Mouse (Mus musculus): ENCODE data around the gene Tab2.

The Tab2 gene

DNA sequence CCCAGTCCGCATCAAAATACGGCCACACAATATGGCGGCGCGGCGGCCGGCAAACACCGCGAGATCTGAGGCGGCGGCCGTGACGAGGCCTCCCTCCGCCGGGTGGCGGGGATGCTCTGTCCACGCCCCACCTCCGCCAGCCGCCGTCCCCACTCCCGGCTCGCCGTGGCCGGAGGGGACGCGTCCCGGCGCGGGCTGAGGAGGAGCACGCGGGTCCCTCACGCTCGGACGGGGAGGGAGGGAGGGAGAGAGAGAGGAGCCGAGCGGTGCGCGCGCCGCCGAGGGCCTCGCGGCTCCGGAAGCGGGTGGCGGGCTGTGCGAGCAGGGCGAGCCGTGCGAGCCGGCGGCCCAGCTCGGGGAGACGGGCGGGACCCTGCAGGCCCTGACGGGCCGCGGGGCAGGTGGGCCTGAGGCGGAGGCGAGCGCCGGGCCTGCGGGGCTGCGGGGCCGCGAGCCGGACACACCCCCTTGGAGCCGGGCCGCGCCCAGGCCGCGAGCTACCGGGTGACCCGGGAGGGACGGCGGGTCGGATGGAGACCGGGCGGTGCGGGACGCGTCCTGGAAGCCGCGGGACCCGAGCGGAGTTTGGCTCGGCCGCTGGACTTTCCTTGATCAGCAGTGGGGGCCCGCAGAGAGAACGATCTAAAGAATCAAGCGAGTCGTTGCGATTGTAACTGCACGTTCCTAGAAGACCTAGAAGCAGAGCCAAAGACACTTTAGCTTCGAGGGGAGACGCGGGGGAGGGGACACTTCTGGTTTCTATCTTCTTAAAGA is at the start of gene Tab2:
Gene Tab2, minus strand, starts transcription at position 3 of the 774 bp plus-strand sequence.
- peak; percentile 96 for DNase-seq (ENCODE audit: low read depth, low spot score)

DNA sequence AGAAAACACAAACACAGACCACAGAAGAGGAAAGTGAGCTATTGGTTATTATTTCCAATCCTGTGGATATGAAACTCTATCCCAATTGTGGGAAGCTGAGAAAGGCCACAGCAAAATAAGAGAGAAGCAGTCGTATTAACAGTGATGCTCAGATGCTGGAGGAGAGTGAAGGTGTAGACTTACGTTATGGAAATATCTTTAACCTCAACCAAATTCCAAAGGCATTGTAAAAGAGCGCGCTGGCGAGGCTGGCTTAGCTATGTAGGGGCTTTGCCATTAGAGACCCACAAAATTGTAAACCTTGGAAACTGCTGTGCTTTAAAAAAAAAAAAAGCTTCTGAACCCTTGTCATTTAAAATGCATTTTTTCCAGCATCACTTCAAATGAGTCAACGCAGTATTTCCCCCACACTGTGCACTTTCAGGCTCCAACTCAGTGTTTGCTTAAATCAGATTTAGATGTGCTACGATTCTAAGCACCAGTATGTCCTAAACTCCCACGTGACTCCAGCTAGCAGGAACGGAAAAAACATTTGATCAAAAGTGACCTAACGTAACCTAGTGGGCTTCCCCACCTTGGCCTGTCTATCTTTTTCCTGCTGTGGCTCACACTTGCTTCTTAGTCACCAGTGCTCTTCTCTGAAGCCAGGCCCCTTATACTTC is 36.4 kb upstream of the Tab2 start:
- DNase-seq (ENCODE audit: low read depth, low spot score): no peak

DNA sequence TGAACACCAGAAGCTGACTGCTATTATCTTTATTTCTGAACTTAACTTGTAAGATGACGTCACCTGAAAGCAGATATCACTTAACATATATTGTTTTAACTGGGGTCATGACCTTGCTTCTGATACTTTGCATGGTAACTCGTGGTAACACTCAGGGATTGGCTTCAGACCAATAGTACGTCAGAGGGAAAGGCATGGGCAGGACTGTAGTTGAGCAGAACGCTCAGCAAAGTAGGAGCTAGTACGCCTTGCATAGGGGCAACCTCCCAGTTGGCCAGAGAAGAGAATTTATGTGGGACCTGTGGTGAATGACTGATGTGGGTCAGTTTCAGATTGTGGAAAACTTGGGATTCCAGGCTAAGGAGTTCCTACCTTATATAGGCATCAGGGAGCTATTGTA is 35.6 kb upstream of the Tab2 start:
- no peak for DNase-seq (ENCODE audit: low read depth, low spot score)

DNA sequence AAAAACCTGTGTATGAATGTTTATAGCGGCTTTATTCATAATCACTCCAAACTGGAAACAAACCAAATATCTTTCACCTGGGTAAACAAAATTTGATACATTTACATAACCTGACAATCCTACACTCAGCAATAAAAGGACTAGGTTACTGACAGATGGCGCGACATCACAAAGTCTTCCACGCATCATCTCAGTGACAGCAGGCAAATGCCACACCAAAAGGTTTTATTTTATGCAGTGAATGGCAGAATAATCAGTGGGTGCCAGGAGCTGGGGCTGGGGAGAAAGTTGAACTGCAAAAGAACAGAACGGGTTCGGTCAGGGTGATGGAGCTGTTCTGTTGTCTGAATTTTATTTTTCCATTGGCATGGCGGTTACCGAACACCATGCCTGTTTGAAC is 31.5 kb upstream of the Tab2 start:
- no peak for DNase-seq (ENCODE audit: low read depth, low spot score)

DNA sequence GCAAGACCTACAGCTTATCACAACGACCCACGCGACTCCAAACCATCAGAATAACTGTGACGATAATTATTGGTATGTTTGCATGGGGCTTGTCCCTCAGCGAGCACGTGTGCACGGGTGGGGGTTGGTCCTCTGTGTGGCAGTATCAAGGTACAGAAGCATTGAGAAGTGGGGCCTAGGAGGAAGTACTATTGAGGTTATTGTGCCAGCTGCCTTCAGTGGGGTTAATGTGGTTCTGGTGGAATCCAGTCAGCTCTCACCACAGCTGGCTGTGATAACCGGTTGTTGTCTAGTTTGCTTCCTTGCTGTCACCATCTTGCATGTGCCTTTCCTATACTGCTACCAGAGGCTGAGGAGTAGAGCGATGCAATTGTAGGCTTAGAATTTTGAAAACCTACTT is 20.4 kb upstream of the Tab2 start:
- no peak for DNase-seq (ENCODE audit: low read depth, low spot score)

DNA sequence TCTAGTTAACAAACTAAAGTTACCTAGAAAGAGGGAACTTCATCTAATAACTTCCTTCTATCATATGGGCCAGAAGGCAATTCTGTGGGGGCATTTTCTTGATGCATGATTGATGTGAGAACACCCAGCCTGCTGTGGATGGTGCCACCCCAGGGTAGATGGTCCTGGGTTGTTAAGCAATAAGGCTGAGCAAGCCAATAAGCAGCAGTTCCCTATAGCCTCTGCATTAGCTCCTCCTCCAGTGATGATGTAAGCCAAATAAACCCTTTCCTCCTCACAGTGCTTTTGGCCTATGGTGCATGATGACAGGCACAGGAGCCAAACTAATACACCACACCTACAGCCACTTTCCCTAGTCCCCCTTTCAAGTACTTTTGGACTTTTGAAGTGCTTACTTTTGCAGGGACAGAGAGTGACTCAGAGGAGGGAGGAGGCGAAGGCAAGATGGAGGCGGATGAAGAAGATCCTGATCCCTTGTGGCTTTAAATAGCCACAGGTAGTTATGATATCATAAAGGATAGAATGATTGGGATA is 12.8 kb upstream of the Tab2 start:
- no peak for DNase-seq (ENCODE audit: low read depth, low spot score)

DNA sequence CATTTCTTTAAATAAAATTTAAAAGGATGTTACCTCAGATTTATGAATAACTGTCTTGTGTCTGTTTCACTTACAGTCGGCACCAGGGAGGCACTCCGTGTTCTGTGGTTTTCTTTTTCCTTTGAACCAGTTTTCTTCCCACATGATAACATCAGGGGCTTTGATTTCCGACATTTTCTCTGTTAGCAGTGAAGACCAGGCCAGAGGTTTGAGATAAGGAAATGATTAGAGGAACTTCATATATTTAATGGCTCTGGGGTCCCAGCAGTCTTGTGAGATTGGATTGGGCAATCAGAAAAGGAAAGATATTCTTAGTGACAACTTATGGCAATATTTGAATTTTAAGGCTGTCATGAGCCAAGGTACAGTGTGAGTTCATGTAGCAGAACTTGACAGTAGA is 11.1 kb upstream of the Tab2 start:
- no peak for DNase-seq (ENCODE audit: low read depth, low spot score)

DNA sequence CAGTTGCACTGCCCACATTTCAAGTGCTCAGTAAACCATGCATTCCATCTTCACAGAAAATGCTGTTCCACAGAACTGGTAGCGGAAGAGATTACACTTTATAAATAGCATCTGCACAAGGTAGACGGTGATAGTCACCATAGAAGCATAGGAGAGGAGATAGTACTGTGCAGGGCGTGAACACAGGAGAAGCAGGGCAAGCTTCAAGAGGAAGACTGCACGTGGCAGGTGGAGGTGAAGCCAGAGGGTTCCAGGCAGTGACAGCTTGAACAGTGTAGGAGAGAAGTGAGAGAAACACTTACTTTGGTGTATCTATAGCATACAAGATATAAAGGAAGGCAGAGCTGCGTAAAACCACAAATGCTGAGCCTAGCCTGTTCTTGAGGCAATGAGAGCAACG is 3.0 kb upstream of the Tab2 start:
- DNase-seq (ENCODE audit: low read depth, low spot score): no peak

DNA sequence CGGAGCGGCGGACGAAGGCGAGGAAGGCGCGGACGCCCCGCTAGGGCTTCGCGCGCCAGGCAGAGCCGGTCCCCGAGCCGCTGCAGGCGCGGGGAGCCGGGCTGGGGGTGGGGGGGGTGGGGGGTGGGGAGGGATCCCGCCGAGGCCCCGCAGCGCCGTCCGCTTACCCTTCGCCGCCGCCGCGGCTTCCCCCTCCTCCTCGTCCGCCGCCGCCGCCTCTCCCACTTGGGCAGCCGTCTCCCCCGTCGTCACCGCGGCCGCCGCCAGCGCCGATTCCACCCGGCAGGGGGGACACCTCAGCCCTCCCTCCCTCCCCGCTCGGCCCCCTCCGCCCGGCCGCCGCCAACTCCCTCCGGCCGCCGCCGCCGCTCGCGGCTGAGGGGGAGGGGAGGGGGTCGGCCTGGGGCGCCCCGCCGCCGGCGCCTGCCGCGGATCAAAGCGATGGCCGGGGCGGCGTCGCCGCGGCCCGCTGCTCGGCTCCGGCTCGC is 352 bp downstream of the Tab2 start:
- DNase-seq (ENCODE audit: low read depth, low spot score): no peak

DNA sequence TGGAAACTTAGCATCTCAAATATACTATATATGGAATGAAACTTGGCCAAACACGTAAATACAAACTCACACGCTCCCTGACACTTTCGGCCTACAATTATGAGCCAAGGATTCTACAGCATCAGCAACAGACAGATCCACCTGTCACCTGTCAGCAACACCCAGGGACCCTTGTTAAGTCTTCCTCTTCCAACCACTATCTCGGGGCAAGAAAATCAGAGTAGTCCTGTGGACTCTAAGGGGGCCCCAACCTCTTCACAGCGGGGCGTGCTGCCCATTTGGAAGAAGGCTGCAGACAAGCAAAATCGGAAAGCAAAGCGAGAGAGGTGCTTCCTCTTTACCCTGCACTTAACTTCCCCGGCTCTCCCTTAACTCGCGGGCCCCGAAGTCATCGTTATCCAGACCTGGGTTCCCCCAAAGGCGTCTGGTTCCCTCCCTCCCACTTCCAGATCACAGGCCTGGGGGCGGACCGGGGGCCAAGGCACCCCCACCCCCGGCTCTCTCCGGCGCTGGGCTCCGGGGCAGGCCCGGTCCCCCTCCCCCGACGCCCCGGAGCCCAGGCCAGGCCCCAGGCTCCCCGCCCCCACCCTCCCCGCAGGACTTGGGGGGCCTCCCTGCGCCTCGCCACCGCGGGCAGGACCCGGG is 919 bp downstream of the Tab2 start:
- DNase-seq (ENCODE audit: low read depth, low spot score): peak; percentile 18

DNA sequence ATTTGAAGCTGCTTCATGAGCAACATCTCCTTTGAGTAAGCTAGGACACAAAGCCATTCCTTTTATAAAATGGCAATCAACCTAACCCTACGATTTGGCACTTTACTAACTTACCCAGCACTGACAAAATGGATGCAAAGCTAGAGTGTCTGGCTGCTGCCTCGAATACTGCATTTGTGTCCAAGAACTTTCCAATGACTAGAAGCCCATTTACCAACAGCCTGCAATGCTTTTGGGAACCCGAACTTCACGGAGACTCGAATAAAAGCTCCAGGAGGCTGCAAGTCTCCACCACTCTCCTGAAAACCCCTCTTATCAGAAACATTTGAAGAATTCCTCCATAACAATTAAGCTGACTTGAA is 1.4 kb downstream of the Tab2 start:
- DNase-seq (ENCODE audit: low read depth, low spot score): peak; percentile 20

DNA sequence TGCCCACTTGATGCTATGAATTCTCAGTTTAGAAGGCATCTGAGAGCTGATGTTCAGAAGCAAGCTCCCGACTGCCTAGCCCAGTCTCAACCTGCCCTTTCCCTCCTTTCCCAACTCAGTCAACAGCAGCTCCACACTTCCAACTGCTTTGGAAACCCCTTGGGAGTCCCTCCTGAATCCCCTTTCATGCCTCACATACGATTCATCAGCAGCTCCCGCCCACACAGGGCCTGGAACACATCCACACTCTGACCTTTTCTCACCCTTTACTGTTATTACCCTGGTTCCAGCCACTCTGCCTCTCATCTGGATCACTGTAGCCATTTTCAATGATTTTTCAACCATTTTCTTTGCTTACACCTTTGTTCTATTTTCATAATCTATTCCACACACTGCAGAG is 13.0 kb downstream of the Tab2 start:
- no peak for DNase-seq (ENCODE audit: low read depth, low spot score)

DNA sequence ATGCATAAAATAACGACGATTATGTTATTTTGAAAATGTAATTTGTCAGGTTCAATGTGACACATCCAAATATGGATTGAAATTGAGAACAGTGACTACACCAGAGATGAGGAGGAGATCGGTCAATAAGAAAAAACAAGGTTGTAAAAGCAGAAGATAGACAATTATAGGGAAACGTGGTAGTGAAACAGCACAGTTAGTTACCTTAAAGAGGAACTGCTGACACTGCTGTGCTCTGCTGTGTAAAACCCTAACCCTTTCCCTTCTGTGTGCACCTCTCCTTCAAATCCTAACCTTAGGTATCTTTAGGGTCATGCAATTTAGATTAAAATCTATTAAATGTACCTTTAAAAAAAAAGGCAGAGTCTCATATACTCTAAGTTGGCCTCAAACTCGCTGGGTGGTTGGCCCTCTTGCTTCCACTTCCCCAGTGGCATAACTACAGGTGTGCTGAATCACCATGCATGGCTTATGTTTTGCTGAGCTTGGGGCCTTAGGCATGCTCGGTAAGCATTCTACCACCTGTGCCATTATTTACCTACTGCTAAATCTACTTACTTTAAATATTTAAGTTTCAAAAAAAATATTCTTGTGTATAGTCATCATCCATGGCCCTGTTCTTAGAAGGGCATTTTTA is 19.4 kb downstream of the Tab2 start:
- no peak for DNase-seq (ENCODE audit: low read depth, low spot score)

DNA sequence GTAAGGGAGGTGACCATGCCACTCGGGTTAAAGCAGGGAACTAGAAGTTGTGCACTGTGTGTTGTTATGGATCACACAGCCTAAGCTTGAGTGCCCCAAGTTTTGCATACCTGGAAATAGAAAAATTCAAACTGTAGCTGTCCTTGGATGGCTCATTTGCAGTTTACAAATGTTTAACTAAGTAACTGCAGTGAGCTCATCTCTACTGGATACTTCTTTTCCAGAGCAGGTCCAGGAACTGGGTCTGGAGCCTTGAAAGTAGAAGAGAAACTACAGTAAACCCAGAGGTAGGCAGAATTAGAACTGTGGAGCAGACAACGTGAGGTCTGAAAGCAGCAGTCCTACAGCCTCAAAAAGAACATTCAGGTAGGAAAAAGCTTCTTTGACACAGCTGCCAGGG is 23.1 kb downstream of the Tab2 start:
- no peak for DNase-seq (ENCODE audit: low read depth, low spot score)

DNA sequence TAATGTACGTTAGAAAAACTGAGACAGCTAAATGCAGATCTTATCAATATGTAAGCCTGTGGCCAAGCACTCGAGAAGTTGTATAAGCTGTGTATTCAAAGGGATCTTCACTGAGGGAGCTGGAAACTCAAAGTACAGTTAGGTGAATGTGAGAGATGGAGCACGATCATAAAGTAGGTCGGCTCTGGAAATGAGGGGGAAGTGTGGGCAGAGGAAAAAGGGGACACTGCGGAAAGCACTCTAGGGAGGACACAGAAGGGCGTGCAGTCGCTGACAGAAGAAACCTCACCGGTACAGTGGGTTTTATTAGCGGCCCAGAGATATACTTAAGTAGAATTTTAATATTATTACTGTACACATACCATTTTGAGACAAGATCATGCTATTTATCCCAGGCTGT is 27.0 kb downstream of the Tab2 start:
- no peak for DNase-seq (ENCODE audit: low read depth, low spot score)

DNA sequence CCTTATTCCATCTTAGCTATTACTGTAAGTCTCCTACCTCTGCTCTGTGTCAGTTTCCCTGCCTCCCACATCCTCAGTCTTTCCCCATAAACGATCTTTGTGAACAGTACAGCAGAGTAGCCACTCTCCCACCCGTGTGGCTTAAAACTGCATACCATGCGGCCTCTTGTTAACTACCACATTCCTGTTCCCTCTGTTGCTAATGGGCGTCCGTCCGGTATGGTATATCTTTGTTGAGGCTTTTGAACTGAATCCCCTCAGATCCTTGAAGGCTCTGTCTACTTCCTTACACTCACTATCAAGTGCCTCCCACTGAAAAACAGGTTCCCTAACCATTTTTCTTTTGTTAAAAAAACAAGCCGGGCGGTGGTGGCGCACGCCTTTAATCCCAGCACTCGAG is 30.5 kb downstream of the Tab2 start:
- peak; percentile 71 for DNase-seq (ENCODE audit: low read depth, low spot score)

DNA sequence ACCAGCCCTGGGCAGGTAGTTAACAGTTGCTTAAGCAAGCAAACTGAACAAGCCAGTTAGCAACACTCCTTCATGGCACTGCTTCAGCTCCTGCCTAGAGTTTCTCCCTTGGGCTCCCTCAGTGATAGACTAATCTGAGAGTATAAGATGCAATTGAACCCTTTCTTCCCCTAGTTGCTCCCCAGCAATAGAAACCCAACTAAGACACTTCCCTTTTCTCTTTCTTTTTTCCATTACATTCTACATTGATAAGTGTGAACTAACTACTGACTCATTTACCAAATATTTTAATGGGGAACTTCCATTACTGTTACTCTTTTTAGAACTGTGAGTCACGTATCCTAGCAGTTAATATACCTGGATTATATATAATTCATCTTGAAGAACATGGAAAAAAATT is 32.6 kb downstream of the Tab2 start:
- DNase-seq (ENCODE audit: low read depth, low spot score): no peak

DNA sequence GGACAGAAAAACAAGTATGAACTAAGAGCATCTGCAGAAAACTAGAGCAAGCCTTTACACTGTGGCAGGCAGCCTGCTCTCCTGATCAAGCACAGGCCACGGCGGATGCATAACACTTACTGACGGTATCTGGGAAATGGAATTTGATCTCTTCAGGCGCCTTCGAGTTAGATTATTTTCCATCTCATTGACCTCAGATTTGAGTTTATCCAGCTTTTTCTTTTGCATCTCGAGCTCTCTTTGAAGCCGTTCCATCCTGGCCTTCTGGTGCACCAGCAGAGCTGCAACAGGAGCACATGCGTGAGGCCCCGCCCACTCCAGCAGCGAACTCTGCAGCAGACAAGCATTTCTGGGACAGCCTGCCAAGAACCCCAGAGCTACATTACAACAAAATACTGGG is 44.8 kb downstream of the Tab2 start:
- peak; percentile 35 for DNase-seq (ENCODE audit: low read depth, low spot score)

DNA sequence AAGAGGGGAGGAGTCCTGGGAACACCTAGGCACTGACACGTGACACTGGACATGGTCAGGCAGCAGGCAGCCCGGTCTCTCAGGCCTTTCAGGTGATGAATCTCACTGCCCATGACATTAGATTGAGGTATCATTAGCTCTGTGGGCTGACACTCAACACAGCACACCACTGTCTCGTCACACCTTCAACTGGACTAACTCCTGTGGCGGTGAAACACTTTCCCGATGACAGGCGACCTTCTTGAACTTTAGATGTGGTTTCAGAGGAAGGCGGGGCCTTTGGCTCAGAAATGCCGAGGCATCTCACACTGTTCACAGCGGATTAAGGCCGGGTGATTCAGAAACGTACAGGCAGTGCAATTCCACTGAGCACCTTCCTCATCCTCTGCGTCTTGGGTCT is 48.9 kb downstream of the Tab2 start:
- DNase-seq (ENCODE audit: low read depth, low spot score): no peak

DNA sequence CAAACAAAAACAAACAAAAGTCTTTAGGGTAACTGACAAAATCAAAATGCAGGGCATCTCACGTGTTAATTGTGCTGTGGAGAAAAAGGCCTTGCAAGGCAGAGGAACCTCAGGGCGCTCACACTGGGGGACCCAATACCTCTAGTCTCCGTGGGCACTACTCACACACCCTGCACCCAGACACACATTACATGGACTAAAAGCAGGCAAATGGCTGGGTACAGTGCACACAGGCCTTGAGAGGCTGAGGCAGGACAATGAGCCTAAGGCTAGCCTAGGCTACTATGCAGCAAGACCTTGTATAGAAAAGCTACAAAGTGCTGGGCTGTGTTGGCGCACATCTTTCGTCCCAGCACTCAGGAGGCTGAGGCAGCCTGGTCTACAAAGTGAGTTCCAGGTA is 51.9 kb downstream of the Tab2 start:
- DNase-seq (ENCODE audit: low read depth, low spot score): no peak

DNA sequence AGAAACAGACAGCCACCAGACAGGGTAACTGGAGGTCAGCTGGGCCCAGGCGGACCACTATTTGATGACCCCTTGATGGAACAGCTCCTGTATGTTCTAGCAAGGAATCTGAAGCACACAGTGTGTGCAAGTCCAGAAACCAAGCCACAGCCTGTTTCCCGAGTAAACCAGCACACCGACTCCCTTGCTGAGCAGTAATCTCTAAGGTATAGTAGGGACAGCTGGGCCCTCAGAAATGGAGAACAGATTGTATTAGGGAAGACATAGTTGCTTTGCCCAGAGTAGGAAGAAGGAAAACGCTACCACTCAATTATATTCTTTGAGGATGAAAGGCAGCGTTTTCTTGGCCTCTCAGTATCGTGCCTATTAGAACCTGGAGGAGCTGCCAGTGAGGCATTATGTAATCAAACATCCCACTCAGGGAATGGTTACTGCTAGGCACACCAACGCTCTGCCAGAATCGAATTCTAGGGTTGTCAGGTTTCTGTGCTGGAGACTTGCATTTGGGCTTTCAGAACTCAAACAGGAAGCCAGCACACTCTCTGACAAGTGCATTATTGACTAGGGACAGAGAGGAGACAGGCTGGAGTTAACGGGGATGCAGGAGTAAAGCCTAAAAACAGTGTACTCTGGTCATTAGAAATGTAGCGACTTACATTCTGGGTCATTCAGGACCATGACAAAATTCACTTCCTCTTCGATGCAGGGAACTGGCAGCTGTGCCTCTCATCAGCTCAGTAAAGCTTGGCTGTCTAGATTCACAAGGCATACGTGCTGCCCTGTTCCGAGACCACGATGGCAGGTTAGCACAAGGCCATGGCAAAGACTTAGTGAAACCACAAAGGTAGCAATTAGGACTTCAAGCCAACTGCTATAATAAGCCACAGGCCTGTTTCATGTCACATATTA is 55.1 kb downstream of the Tab2 start:
- no peak for DNase-seq (ENCODE audit: low read depth, low spot score)
